Comparison of ENCODE assay signal across 27 mouse cellular contexts in the genomic region with DNA sequence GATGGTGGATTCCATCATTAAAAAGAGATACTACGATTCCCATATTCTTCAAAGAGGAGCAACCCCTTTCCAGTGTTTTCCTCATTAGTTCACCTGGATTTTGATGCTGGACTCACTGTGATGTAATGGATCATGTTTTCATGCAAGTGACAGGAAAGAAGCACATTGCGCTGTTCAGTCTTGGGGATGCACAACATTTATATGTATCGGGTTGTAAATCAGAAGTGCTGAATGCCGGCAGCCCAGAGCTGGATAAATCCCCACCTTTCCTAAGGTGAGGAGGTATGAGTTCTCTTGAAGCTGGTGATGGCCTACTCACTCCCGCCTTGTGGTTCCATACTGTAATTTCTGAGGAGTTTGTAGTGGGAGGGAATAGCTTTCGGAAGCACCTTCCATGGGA.
"Had no signal": no experiment of that assay in that cellular context is flagged by ENCODE, and none has a peak within 500 bp of the region (broad histone marks: within the 10 kb centered on the region; RNA-seq: fewer than 3 reads in every experiment).

No protein-coding gene starts in this region.

- H3K9ac ChIP-seq: embryonic facial prominence, embryonic 12.5 days; embryonic facial prominence, embryonic 13.5 days; embryonic facial prominence, embryonic 15.5 days; forebrain, embryonic 12.5 days; forebrain, embryonic 13.5 days; forebrain, embryonic 15.5 days; forebrain, postnatal 0 days had no signal

- ATAC-seq: forebrain, embryonic 13.5 days; forebrain, embryonic 14.5 days; forebrain, embryonic 15.5 days; forebrain, embryonic 16.5 days; forebrain, postnatal 0 days had no signal

- H3K27ac ChIP-seq: embryonic facial prominence, embryonic 10.5 days; embryonic facial prominence, embryonic 12.5 days; embryonic facial prominence, embryonic 13.5 days; embryonic facial prominence, embryonic 15.5 days; forebrain, embryonic 10.5 days; forebrain, embryonic 12.5 days; forebrain, embryonic 13.5 days; forebrain, embryonic 15.5 days; gastrocnemius, adult 2 months had no signal

- H3K4me2 ChIP-seq: embryonic facial prominence, embryonic 12.5 days; embryonic facial prominence, embryonic 13.5 days; embryonic facial prominence, embryonic 15.5 days; forebrain, embryonic 12.5 days; forebrain, embryonic 13.5 days; forebrain, embryonic 15.5 days had no signal

- H3K4me1 ChIP-seq: embryonic facial prominence, embryonic 10.5 days; embryonic facial prominence, embryonic 12.5 days; embryonic facial prominence, embryonic 13.5 days; embryonic facial prominence, embryonic 15.5 days; forebrain, embryonic 10.5 days; forebrain, embryonic 13.5 days; forebrain, embryonic 15.5 days had no signal

- H3K4me3 ChIP-seq: embryonic facial prominence, embryonic 10.5 days; embryonic facial prominence, embryonic 12.5 days; embryonic facial prominence, embryonic 13.5 days; embryonic facial prominence, embryonic 15.5 days; erythroblast, embryonic 14.5 days; forebrain, embryonic 10.5 days; forebrain, embryonic 12.5 days; forebrain, embryonic 13.5 days; forebrain, embryonic 15.5 days; gastrocnemius, adult 2 months had no signal

- H3K27me3 ChIP-seq: embryonic facial prominence, embryonic 12.5 days; embryonic facial prominence, embryonic 13.5 days; embryonic facial prominence, embryonic 15.5 days; forebrain, embryonic 12.5 days; forebrain, embryonic 13.5 days; forebrain, embryonic 15.5 days had no signal

- H3K9me3 ChIP-seq: embryonic facial prominence, embryonic 10.5 days; embryonic facial prominence, embryonic 15.5 days; forebrain, embryonic 12.5 days; forebrain, embryonic 15.5 days had no signal

- H3K36me3 ChIP-seq: embryonic facial prominence, embryonic 10.5 days; embryonic facial prominence, embryonic 12.5 days; embryonic facial prominence, embryonic 13.5 days; embryonic facial prominence, embryonic 15.5 days; forebrain, embryonic 10.5 days; forebrain, embryonic 12.5 days; forebrain, embryonic 15.5 days had no signal

- DNase-seq: cerebellum, adult 2 months; cerebellum, adult 8-10 months; cerebellum, adult 9-10 months; cerebellum, adult 9-11 months; cerebellum, postnatal 10 days; cerebellum, postnatal 14 days; cerebellum, postnatal 25 days; cerebellum, postnatal 36 days; embryo, embryonic 11 days; forebrain, postnatal 0 days; gastrocnemius, adult 2 months; gastrocnemius, postnatal 10 days; gastrocnemius, postnatal 14 days; gastrocnemius, postnatal 25 days; gastrocnemius, postnatal 36 days; heart, adult 18-20 months had no signal
